Mouse (Mus musculus) A20 (cell line): ENCODE measurements around the gene Pde12.
A peak's percentile ranks its signal among the peaks of the same experiment; 100 is the strongest.
"Not testable (repeated sequence)": the region's sequence is repeated elsewhere in the genome, so short reads cannot be mapped to it uniquely, and the experiment has no call there.

Experiments
- DNase-seq: peaks from one replicate; pipeline ENCODE4 v3.0.0-alpha.2; 2011; ENCODE audit warnings: low read depth, low spot score

The Pde12 gene

DNA sequence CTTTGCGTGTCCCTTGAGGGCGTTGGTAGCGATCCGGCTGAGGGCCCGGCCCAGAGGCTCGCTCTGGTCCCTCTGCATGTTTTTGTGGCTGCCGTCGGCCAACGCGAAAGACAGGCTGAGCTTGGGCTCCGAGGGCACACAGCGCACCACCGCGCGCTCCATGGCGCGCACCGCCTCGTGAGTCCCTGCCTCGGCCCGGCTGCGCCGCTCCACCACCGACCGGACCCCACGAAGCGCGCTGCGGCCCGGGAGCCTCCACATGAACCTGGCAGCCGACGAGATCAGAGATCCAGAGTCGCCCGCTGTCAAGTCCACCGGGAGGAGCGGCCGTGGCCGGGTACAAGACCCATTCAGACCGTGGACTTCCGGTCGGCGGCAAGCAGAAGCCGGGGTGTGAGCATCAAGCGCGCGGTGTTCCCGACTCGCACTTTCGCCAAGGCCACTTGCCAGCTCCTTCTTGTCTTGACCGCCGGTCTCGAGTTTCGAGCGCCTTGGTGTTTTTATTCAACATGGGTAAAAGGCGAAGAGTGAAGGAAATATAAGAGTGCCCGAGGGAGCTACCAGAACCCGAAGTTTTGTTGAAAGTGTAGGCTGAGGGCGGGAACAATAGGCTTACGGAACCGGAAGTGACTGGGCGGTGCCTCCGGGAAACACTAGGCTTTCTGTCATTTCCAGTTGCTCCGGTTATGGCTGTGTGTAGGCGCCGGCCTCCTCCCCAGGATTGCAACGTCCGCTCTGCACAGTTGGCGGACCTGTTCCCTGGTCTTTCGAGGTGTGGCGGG is at the start of gene Pde12:
Gene Pde12 (minus strand): TSS at position 592 of the 782 bp plus-strand sequence.
- peak; percentile 97 for DNase-seq

DNA sequence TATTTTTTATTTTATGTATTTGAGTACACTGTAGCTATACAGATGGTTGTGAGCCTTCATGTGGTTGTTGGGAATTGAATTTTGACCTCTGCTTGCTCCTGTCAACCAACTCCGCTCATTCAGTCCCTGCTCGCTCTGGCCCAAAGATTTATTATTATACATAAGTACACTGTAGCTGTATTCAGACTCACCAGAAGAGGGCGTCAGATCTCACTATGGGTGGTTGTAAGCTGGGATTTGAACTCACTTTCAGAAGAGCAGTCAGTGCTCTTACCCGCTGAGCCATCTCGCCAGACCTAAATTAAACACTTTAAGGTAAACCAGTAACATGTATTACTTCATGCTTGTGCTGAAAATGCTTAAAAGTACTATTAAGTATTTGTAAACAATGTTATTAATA is 35.6 kb upstream of the Pde12 start:
- DNase-seq, result peak; percentile 29

DNA sequence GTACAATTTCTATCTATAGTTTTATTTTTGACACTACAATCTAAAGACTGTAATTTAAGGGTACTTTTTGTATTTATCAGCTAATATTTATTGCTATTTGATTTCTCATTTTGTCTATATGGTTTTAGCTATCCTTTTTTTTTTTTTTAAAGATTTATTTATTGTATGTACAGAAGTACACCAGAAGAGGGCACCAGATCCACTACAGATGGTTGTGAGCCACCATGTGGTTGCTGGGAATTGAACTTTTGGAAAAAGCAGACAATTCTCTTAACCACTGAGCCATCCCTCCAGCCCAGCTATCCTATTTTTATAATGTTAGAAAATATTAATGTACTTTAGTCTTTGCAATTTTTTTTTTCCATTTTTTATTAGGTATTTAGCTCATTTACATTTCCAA is 28.2 kb upstream of the Pde12 start:
- DNase-seq, result peak; percentile 66

DNA sequence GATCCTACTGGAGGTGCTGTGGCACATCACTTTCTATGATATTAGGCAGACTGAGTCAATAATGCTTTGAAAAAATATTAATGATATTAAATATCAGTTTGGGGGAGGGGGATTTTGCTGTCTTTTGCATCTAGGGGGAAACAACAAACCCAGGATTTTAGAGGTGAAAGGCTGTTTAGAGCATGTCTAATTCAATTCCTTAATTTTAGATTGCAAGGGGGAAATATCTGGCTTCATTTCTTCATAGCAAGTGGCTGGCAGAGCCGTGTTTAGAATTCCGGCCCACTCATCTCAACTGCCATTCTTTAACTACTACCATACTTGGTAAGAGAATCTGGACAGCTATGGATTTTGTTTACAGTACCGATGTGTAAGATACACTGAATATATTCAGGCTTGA is 23.3 kb upstream of the Pde12 start, which contains the start of gene Dnah12:
Gene Dnah12 (plus strand): TSS at position 301 of the 400 bp plus-strand sequence.
- DNase-seq, result no peak

DNA sequence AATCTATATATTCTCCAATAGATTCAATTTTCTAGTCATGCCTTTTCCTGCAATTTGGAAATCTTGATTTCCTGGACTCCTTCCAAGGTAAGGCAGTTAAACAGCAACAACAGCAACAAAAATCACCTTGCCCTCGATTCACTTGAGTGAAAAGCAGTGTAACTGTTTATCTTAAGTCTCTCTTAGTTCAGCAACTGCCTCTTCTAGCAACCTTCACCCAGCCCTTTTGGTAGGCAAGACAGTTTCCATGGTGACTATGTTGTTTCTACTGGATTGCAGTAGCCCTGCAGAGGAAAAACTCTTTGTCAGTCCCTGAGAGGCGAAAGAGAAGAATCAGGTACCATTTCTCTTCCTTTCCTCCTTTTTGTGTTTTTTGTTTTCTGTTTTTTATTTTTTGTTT is 21.7 kb upstream of the Pde12 start:
- DNase-seq, result no peak

DNA sequence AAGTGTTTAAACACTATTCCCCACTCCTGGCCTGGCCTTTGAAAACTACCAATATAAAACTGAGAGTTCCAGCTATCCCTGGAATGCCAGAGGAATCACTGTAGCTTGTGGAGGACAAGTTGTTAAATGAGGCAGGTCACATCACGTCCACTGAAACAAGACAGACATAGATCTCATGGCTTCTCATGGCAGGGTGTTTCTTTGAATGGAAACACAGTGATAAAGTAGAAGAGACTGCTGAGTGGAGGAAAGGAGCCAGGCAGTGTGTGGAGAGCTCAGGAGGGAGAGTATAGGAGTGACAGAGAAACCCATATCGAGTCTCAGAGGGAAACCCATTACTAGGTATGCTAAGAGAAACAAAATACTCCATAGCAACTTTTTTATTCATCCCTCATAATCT is 21.0 kb upstream of the Pde12 start:
- DNase-seq, result no peak

DNA sequence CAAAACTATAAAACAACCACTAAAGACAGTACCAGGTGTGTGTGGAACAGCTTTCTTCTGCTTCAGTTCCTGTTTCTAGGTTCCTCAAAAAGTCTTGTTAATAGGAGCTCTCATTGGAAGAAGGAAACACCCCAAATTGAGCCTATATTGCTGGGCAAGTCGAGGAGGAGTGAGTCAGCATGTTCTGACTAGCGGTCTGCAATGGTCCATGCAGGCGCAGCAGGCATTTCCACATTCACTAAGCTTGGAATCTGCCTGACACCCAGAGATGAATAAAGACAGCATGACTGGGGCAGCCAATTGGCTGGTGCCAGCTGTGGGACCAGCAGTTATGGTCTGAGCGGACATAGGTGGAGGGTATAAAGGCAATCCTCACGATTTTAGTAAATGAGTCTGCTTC is 6.1 kb upstream of the Pde12 start:
- DNase-seq, result no peak

DNA sequence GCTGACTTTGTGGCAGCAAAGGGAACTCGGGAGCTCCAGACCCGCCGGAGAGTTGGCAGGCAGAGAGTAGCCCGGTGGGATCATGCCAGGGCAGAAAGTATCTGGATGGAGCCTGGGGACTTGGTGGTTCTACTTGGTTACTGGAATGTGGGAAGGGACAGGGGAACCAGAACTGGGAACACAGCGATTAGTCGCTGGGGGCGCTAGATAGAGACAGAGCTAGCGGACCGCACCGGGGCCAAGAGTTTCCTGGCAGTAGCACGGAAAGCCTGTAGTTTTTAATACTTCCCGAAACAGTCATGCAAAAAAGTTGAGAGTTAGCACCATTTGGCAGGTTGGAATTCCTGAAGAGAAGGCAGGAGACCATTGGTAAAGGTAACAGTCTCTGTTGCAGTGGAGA is 5.7 kb upstream of the Pde12 start:
- no peak for DNase-seq

DNA sequence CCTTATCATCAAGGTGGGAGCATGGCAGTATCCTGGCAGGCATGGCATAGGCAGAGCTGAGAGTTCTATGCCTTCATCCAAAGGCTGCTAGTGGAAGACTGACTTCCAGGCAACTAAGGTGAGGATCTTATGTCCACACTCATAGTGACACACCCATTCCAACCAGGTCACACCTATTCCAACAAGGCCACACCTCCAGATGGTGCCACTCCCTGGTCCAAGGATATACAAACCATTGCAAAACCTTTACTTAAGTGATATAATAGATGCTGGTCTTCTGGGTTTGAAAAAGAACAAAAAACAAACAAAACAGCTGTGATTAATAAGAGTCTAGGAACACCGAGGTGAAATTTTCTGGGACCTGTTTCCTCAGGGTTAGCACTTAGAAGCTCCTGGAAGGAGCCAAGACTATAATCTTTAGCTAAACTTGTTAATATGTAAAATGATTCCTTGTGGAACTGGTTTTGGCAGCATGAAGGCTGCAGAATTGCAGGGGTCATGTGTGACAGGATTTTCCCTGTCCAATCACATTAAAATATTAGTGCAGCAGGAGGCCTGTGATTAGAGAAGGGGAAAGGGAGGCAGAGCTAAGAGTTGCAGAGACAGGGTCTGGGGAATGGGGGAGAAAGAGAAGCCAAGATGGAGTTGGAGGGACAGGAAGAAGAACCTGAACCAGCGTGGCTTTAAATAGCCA is 4.9 kb upstream of the Pde12 start:
- DNase-seq, result not testable (repeated sequence)

DNA sequence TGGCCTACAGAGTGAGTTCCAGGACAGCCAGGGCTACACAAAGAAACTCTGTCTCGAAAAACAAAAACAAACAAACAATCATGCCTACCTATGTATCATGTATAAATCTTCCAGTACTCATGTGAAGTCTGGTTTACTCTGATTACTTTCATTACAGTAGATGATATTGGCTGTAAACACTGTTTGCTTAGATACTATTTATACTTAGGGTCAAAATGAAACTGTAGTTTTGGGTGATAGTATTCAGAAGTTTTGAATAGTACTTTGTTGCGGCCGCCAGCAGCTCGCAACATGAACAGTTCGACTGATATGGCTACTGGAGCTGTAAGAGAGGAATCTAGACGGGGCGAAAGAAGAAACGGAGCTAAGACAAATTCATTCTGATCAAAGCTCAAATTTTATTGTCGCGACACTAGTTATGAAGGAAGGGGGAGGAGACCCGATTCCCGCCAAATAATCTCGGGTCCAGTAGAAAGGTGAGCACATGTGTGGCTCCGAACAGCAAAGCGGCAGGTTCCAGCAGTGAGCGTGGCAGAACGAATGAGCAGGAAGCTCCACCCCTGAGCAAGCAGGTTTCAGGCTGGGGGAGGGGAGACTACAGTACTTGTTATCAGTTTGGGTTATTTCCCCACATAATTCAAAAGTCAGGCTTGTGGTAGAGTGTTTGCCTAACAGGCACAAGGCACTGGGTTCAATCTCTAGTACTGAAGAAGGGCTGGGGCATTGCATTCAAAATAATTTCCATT is 2.4 kb upstream of the Pde12 start:
- DNase-seq, result peak; percentile 86

DNA sequence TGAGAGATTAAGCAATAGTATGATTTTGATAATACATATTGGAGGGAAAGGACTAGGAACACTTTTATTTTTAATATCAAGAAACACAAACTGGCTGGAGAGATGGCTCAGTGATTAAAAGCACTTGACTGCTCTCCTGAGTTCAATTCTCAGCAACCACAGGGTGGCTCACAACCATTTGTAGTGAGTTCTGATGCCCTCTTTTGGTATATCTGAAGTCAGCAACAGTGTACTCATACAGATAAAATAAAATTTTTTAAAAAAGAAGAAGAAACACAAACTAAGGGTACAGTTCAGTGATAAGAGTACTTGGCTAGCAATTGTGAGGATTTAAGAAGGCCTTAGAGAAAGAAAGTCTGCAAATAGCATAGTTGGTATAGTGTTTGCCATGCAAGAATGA is 1.3 kb upstream of the Pde12 start:
- peak; percentile 77 for DNase-seq

DNA sequence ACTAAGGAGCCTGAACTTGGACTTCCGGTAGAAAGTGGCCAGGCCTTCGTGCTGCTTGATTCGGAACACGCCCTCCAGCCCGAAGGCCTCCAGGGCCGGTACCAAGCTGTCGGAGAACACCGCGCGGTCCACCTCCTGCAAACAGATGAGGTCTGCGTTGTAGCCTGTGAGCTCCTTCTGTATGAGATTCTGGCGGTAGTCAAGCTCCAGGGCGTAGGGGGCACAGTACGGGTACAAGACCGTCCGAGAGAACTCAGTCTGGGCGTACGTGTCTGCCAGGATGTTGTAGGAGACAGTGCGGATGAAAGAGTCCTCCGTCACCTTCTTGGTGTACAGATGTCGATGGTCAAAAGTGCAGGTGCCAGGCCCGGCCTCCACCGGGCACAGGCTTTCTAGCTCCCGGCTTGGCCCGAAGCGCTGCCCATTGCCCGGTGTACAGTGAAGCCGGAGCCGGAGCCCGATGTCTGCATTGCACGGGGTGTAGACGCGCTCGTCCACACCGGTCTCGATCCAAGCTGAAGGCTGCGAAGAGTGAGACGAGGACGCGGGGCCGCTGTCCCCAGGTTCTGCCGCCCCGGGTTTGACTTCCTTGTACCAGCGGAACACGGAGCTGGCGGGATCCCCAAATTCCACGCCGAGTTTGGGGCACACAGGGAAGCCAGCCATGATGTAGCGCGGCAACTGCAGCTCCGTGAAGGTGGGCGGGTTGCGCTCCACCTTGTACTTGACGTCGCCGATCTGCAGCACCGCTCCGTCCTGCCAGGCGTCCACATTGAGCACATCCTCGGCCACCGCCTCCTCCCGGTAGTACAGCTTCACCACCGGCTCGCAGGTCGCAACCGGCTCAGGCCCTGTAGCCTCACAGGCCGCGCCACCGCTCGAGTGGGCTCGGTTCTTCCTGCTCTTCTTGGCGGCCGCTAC is 1.1 kb downstream of the Pde12 start:
- peak; percentile 81 for DNase-seq

DNA sequence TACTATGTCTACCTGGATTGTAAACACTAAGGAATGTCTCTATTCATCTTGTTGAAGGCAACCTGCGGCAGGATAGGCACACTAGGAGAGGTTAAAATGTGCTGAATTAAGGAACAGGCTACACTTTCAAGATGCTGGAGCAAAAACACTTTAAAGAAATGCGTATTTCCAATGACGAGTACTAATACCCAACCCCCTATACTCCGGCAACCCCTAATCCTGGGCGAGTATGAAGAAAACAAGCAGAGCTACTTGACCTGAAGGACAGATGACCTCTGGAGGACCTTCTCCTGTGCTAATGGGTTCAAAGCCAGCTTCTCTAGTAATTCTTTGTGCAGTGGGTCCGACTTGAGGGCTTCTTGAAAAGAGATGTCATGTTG is 1.7 kb downstream of the Pde12 start:
- no peak for DNase-seq

DNA sequence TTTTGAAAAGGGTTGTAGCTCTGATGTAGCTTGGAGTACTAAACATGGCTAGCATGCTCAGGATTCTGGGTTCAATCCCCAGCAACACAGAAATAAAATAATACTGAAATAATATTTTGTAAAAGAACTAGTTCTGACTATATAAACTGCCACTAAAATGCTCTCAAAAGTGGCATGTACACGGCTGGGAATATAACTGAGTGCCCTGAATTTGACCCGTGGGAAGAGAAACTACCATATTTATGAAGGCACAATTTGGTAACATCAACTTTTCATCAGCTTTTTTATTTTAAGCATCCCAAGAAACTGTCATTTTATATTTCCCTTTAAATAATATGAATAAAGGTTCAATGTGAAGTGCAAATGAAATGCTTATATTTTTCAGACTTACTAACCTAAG is 5.8 kb downstream of the Pde12 start:
- no peak for DNase-seq

DNA sequence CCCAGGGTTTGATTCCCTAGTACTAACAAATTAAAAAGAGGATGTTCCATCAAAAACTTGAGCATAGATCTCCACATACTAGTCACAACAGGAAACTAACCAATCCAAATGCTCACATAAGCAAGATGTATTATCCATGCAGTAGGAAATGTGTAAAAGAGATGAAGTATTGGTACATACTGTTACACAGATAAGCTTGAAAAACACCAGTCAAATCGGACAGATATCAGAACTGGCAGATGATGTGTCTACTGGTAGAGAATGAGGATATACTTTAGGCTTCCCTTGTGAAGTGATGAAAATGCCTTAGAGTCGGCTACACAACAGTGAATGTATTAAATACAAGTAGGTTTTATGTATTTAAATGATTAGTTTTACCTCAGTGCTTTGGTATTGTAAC is 7.2 kb downstream of the Pde12 start:
- DNase-seq, result no peak

DNA sequence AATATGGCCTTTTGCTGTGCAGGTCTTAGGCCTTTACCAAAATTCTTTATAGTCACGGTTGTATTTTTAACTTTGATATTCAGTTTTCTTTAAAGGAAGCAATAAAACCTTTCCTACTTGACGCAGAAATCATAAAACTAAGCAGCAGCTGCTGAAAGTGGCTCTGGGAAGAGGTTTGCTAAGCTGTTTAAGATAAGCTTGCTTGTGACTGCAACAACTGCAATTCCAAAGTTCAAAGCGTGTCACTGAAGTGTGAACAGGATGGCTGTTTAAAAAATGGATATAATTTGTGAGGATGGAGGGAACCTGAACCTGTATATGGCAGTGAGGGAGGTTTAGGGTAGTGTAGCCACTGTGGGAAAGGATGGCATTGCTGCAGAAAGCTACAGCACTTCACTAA is 7.7 kb downstream of the Pde12 start:
- no peak for DNase-seq

DNA sequence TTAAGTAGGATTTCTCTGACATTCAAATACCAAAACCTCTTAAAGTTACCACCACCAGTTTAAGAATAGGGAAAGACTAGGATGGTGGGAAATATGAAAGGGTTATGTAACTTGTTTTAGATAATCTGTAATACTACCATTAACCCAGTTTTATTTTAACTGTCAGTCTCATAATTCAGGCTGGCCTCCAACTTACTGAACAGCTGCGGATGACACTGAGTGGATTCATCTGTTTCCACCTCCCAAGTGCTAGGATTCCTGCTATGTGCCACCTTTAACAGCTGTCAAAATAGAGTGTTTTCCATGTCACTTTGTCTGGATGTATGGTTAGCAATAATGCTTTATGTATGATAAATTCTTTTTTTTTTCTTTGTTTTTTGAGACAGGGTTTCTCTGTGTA is 9.4 kb downstream of the Pde12 start:
- DNase-seq, result no peak

DNA sequence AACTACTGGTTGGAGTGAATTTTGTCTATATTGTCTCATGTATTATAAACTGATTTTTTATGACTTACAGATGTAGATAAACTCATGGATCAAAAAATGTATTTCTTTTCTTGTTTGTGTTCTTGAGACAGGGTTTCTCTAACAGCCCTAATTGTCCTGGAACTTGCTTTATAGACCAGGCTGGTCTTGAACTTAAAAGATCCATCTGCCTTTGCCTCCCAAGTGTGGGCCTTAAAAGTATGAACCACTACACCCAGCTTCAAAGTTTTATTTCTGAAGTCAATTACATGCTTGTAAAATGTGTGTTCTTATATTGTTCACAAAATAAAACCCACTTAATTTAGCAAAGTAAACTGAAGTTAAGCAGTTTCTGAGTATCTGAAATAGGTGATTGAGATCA is 11.5 kb downstream of the Pde12 start:
- no peak for DNase-seq

DNA sequence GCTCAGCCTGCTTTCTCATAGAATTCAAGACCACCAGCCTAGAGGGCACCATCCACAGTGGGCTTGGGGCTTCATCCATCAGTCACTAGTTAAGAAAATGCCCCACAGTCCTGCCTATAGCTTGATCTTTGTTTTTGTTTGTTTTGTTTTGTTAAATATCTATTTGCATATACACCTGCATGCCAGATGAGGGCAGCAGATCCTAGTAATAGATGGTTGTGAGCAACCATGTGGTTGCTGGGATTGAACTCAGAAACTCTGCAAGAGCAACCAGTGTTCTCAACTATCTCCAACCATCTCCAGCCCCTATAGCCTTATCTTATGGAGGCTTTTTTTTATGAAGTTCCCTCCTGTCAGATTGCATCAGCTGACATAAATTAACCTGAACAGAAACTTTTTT is 17.8 kb downstream of the Pde12 start:
- DNase-seq, result peak; percentile 63

DNA sequence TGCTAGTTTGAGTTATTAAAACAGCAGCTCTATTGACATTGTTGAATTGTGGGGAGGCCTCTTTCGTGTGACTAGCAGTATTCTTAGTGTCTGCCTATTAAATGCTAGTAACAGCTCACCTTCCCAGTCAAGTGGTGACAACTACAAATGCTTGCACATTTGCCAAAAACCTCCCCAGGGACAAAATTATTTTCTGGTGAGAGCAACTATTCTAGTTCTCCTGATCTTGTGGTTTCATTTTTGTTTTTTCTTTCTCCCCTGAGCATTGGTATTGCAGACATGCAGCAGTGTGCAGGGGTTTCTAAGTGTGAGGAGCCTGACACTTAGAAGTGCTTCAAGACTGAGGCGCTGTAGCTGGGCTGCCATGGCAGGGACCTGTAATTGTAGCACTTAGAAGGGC is 21.9 kb downstream of the Pde12 start:
- DNase-seq, result peak; percentile 41

DNA sequence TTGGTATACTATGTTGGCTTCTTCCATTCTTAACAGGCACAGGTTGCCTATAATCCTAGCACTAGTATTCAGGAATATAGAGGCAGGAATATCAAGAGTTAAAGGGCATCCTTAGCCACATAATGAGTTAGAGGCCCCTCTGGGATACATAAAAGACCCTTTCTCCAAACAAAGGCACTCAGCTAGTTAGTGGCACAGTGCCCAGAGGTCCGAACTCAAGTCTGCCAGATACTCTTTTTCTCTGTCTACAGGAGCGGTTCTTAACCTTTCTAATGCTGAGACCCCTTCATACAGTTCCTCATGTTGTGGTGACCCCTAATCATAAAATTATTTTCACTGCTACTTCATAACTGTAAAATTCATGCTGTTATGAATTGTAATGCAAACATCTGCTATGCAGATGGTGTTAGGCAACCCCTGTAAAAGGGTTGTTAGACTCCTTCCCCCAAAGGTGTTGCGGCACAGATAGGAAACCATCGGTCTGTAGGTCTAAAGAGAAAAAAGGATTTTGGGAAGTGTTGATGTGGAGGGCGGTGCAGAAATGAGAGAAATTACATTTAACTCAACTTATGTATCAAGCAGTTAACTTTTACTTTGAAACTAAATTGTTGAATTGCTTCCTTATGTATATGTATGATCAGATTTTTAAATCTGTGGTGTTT is 23.6 kb downstream of the Pde12 start:
- DNase-seq, result no peak
